Mouse (Mus musculus): ENCODE data around the gene Hist1h2bq.
"Not testable (repeated sequence)": the region's sequence is repeated elsewhere in the genome, so short reads cannot be mapped to it uniquely, and the experiment has no call there.

The Hist1h2bq gene

DNA sequence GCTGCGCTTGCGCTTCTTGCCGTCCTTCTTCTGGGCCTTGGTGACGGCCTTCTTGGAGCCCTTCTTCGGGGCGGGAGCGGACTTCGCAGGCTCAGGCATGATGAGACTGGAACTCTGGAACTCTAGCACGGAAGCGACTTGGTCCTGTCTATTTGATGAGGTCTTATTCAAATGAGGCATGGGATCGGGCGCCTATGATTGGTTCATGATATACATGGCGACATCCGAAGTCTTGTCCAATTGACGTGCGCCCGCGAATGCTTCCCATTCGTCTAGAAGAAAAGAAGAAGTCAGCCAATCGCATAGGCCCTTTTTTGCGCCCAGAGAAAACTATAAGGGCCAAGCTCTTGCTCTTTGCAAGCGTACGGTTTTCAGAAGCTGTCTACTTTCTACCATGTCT lies at the start of gene Hist1h2bq, which contains the start of gene Hist1h2ao:
Hist1h2bq (minus strand) TSS at position 125 of the 400 bp plus-strand sequence.
Hist1h2ao (plus strand) TSS at position 393 of the 400 bp plus-strand sequence.
- DNase-seq (ENCODE audit: low spot score), result not testable (repeated sequence)

DNA sequence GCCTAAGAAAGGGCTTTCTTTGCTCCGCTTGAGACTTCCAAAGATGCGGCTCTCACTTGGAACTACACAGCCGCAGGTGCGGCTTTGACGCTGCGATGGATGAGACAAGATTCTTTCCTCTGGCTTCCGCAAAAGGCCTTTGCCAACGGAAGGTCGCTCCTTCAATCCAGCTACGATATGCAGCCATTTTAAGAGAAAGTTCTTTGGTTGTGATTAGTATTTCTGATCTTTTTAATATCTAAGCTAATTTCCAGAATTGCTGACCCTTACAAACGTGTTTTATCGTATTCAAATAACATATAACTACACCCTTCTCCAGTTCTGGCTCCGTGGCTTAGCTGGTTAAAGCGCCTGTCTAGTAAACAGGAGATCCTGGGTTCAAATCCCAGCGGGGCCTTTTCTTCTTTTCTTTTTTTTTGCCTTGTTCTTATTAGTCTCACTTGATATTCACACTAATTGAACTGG lies 45.7 kb upstream of the Hist1h2bq start:
- DNase-seq (ENCODE audit: low spot score), result peak; percentile 85

DNA sequence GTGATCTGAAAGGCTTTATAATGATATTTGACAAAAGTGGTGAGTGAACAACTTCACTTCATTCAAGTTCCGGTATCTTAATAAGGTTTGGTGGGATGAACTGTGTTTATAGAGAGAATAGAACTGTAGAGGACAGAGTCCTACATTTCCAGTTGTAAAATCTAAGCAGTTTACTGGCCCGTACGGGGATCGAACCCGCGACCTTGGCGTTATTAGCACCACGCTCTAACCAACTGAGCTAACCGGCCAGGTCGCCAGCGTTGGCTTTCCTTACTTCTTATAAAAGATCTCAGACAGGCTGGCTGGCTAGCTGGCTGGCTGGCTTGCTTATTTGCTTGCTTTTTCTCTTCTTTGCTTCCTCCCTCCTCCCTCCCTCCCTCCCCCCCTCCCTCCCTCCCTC lies 45.1 kb upstream of the Hist1h2bq start:
- peak; percentile 81 for DNase-seq (ENCODE audit: low spot score)

DNA sequence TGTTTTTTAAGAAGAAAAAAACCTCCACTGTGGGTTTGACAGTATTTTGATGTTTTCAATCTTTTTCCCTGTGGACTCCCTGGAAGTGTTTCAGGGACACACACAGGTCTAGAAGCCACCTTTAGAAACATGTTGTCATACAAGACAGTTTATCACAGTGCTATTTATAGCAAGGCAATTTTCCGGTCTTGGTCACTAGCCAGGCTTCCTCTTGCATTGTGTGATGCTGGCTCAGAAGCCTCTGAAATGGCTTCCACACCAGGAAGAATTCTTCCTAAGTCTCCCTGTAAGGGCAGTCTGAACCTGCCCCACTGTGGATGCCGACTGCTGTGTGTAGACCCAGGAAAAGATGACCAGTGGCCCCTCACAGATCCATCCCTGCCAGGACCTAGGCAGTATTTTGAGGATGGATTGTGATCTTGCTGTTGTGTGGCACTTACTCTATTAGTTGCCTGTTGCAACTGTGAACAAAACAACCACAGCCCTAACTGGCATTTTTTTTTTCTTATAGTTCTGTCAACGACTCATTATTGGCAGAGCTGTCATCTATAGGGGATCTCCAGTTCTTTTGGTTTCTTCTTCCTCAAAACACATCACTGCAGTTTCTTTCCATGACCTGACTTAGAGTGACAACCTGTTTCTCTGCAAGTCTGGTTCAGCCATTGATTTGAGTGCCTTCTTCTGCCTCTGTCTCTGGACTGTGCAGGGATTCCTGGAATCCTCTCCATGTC lies 42.4 kb upstream of the Hist1h2bq start:
- DNase-seq (ENCODE audit: low spot score), result no peak

DNA sequence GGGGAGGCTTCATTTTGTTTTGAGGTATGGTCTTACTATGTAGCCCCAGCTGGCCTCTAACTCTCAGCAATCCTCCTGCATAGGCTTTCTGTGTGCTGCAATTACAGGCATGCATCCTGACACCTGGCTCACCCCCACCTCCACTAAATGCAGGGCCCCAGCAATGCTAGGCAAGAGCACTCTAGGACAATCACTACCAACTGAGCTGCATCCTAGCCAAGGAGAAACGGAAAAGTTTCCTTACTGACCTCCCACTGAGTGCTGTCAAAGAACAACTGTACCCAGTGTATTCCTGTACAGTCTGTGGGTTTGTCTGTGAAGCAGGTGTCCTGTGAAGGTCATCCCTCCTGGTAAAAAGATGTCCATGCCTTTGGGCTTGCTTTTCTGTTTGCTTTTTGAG lies 40.7 kb upstream of the Hist1h2bq start:
- DNase-seq (ENCODE audit: low spot score), result not testable (repeated sequence)

DNA sequence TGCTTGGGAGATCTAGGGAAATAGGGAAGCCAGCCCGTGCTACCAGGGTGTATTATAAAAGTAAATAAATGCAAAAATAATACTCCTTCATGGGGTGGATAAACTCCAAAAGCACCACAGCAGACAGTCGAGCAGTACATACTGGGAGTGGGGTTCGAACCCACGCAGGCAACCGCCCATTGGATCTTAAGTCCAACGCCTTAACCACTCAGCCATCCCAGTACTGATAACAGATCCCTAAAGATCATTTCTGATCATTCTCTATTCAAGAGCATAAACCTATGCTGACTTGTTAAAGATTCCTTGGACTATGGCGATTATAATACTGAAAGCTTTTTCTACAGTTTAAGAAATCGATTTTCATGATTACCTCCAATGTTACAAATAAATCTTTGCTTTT lies 37.9 kb upstream of the Hist1h2bq start:
- peak; percentile 69 for DNase-seq (ENCODE audit: low spot score)

DNA sequence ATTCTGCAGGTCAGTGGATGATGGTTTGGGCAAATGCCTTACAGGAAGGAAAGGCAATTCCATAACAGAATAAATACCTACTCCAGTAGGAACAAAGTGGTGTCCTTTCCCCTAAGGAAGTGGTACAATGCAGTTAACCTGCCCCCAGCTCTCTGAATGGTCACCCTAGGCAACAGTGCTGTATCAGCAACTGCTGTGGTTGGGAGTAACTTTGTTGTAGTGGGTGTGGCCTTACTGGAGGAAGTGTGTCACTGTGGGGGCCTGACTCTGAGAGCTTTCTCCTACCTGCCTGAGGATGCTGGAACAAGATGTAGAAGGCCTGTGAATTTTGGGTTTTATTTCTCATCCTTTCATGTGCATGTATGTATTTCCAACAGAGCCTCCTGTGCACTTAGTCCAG lies 36.4 kb upstream of the Hist1h2bq start:
- not testable (repeated sequence) for DNase-seq (ENCODE audit: low spot score)

DNA sequence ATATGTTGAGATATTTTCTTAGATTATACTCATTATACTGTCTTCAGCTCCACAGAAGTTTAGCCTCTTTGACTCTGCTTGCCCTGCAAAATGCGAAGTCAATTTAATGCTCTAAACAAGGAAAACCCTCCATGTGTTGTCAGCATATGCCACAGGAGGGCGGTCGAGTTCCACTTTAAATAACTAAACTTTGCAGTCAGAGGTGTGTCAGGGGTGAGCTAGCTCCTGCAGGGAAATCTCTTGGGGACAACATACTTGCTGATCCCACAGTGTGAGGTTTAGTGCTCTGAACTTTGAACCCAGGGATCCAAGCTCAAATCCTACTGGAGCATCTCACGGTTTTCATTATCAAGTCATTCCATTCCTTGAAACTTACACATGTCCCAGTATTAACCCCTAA lies 30.5 kb upstream of the Hist1h2bq start:
- not testable (repeated sequence) for DNase-seq (ENCODE audit: low spot score)

DNA sequence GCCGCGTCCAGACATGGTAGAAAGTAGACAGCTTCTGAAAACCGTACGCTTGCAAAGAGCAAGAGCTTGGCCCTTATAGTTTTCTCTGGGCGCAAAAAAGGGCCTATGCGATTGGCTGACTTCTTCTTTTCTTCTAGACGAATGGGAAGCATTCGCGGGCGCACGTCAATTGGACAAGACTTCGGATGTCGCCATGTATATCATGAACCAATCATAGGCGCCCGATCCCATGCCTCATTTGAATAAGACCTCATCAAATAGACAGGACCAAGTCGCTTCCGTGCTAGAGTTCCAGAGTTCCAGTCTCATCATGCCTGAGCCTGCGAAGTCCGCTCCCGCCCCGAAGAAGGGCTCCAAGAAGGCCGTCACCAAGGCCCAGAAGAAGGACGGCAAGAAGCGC lies 23.5 kb upstream of the Hist1h2bq start, which contains the start of the genes Hist1h2ap and Hist1h2br:
Hist1h2ap (minus strand) TSS at position 47 of the 400 bp plus-strand sequence.
Hist1h2br (plus strand) TSS at position 283 of the 400 bp plus-strand sequence.
- not testable (repeated sequence) for DNase-seq (ENCODE audit: low spot score)

DNA sequence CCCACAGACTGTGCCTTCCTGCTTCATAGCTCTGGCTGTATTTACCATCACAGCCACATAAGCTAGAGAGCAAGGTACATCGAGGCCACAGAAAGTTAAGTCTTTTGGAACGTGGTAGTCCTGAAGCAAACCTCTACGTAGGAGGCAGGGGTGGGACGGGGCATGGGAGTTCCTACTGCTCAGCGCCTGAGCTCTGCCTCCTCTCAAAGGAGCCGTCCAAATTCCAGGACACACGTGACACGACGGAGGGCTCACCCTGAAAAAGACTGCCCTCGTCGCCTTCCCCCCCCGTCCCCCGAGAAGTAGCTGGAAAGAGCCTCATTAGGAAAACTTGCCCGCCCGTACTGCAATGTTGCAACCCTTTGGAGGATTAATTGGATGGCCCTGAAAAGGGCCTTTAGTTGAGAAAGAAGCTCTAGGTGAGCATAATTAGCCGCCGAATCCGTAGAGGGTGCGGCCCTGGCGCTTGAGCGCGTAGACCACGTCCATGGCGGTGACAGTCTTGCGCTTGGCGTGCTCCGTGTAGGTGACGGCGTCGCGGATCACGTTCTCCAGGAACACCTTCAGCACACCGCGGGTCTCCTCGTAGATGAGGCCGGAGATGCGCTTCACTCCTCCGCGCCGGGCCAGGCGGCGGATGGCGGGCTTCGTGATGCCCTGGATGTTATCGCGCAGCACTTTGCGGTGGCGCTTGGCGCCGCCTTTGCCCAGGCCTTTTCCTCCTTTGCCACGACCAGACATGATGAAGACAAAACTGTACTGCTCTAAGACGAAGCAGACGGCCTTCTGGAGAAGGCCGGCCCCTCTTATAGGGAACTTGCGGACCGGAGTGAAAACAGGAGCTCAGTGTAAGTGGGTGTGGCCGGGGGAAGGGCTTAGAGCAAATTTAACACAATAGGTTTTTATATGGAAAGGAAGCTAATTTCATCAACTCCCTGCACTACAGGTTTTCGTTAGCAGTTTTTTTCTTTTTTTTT lies 21.7 kb upstream of the Hist1h2bq start, which contains the start of gene Hist1h4n:
Hist1h4n (minus strand) TSS at position 779 of the 977 bp plus-strand sequence.
- DNase-seq (ENCODE audit: low spot score), result not testable (repeated sequence)

DNA sequence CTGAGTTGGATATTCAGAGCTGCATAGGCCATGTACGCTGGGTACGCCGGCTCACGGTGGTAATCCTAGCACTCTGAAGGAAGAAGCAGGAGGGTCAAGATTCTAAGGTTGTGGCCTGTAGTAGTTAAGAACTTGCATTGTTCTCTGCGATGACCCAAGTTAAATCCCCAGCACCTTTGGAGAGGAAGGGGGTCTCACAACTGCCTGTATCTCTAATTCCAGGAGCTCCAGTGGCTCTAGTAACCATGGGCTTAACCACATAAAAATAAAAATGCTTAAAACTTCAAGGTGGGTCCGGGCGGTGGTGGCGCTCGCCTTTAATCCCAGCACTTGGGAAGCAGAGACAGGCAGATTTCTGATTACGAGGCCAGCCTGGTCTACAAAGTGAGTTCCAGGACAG lies 20.3 kb upstream of the Hist1h2bq start:
- DNase-seq (ENCODE audit: low spot score), result no peak

DNA sequence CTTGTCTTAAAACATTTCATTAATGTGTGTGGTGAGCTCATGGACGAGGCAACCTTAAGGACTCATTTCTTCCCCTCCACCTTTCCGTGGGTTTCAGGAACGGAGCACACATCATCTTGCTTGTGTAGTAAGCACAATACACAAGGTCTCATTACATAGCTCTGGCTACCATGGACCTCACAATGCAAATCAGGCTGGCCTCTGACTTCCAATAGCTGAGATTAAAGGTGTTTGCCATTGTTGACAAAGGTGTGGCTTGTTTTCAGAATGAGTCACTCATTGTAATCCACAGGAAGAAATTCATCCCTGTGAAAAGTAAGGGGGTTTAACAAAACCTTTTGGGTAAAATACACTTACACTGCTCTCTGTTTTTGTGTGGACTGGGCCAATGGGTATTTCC lies 18.5 kb upstream of the Hist1h2bq start:
- DNase-seq (ENCODE audit: low spot score), result no peak

DNA sequence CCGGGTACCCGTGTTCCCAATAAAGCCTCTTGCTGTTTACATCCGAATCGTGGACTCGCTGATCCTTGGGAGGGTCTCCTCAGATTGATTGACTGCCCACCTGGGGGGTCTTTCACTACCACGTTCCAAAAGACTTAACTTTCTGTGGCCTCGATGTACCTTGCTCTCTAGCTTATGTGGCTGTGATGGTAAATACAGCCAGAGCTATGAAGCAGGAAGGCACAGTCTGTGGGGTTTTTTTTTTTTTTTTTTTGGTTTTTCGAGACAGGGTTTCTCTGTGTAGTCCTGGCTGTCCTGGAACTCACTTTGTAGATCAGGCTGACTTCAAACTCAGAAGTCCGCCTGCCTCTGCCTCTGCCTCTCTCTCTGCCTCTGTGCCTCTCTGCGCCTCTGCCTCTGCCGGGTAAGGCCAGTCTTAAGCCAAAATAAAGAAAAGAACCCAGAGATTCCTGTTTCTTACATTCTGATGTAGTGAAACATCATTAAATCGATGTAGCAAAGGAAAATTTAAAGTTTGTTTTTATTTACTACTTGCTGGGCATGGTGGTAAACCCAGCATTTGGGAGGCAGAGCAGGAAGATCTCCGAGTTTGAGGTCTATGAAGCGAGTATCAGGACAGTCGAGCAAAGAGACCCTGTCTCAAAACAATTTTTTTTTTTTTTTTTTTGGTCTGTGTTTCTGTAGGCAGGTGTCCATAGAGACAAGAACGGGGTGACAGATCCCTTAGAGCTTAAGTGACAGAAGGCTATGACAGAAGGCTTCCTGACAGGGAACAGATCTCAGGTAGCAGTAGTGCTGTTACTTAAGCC lies 10.3 kb upstream of the Hist1h2bq start:
- DNase-seq (ENCODE audit: low spot score), result not testable (repeated sequence)

DNA sequence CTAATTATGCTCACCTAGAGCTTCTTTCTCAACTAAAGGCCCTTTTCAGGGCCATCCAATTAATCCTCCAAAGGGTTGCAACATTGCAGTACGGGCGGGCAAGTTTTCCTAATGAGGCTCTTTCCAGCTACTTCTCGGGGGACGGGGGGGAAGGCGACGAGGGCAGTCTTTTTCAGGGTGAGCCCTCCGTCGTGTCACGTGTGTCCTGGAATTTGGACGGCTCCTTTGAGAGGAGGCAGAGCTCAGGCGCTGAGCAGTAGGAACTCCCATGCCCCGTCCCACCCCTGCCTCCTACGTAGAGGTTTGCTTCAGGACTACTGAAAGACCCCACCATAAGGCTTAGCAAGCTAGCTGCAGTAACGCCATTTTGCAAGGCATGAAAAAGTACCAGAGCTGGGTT lies 2.1 kb upstream of the Hist1h2bq start:
- DNase-seq (ENCODE audit: low spot score), result not testable (repeated sequence)

DNA sequence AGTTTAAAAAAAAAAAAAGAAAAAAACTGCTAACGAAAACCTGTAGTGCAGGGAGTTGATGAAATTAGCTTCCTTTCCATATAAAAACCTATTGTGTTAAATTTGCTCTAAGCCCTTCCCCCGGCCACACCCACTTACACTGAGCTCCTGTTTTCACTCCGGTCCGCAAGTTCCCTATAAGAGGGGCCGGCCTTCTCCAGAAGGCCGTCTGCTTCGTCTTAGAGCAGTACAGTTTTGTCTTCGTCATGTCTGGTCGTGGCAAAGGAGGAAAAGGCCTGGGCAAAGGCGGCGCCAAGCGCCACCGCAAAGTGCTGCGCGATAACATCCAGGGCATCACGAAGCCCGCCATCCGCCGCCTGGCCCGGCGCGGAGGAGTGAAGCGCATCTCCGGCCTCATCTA lies 1.5 kb upstream of the Hist1h2bq start, which contains the start of gene Hist1h4m:
Hist1h4m (plus strand) TSS at position 208 of the 400 bp plus-strand sequence.
- not testable (repeated sequence) for DNase-seq (ENCODE audit: low spot score)

DNA sequence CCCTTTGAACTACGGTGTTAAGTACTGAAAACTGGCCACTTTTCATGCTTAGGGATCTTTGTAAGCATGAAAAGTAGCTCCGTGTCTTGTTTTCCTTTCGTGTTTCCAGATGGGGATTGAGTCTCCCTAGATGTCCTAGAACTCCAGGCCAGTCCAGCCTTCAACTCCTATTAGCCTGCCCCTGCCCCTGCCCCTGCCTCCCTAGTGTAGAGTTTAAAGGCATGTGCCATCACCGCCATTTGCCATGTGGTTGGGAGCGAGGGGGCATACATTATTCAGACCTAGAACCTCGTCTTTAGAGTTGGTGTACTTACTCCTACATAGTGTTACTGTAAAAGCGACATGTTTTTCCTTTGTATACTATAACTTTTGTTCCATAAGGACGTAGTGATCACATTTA lies 1.1 kb upstream of the Hist1h2bq start:
- DNase-seq (ENCODE audit: low spot score), result not testable (repeated sequence)

DNA sequence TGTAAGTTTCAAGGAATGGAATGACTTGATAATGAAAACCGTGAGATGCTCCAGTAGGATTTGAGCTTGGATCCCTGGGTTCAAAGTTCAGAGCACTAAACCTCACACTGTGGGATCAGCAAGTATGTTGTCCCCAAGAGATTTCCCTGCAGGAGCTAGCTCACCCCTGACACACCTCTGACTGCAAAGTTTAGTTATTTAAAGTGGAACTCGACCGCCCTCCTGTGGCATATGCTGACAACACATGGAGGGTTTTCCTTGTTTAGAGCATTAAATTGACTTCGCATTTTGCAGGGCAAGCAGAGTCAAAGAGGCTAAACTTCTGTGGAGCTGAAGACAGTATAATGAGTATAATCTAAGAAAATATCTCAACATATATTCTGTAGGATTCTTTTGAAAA lies 6.9 kb downstream of the Hist1h2bq start:
- not testable (repeated sequence) for DNase-seq (ENCODE audit: low spot score)

DNA sequence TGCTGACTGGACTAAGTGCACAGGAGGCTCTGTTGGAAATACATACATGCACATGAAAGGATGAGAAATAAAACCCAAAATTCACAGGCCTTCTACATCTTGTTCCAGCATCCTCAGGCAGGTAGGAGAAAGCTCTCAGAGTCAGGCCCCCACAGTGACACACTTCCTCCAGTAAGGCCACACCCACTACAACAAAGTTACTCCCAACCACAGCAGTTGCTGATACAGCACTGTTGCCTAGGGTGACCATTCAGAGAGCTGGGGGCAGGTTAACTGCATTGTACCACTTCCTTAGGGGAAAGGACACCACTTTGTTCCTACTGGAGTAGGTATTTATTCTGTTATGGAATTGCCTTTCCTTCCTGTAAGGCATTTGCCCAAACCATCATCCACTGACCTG lies 12.8 kb downstream of the Hist1h2bq start:
- not testable (repeated sequence) for DNase-seq (ENCODE audit: low spot score)

DNA sequence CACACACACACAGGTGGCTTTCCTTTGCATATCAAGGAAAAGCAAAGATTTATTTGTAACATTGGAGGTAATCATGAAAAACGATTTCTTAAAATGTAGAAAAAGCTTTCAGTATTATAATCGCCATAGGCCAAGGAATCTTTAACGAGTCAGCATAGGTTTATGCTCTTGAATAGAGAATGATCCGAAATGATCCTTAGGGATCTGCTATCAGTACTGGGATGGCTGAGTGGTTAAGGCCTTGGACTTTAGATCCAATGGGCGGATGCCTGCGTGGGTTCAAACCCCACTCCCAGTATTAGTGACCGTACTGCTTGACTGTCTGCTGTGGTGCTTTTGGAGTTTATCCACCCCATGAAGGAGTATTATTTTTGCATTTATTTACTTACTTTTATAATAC lies 14.4 kb downstream of the Hist1h2bq start:
- DNase-seq (ENCODE audit: low spot score), result no peak

DNA sequence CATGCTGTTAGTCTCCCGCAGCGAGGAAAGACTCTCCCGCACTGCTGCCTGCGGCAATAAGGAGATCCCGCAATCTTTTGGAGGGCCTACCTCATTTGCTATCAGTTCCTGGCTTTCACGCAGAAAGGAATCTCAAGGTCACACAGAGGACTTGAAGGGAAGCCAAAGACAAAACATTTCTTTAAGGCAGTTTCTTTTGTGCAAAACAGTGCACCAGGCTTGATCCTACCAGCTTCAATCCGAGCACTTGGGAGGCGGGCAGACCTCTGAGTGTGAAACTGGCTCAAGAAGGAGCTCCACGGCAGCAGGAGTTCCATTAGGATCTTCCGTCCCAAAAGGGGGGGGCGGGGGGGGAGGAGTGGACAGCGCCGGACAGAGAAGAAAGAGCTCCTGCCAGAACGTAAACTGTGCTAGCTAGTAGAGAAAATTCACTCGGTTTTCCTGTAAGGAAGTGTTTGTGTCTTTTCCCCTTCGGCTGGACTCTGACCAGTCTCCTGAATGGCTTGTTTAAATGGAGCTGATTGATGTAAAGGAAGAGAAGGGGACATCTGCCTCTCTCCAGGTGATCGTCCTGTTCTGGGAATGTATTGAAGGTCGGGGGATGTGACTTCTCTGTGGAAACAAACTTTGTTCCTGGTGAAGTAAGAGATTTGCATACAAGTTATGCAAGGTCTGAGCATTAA lies 19.3 kb downstream of the Hist1h2bq start:
- DNase-seq (ENCODE audit: low spot score), result no peak

DNA sequence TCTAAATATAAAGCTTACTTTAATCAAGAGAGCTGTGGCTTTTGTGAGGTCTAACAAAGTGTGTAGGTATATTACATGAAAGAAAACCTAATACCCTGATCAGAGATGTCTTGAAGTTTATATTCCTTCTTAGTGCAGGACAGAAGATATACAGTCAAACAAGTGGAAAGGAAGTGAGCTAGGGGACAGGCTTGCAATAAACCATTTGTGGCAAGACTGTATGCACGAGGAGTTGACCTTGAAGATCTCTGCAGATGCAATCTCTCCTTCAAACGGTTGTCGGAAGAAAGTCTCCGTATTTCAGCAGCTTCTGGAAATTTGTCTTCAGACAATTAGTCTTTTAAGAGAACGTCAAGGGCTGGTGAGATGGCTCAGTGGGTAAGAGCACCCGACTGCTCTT lies 20.1 kb downstream of the Hist1h2bq start:
- DNase-seq (ENCODE audit: low spot score), result no peak
